Mouse (Mus musculus) layer of hippocampus, postnatal 36 days (tissue): ENCODE measurements around the gene Mdm2. TPM values are rescaled to one million over a fixed set of nuclear protein-coding genes. Genes with fewer than 3 reads are reported as not detected.
"Not testable (repeated sequence)": the region's sequence is repeated elsewhere in the genome, so short reads cannot be mapped to it uniquely, and the experiment has no call there.

Experiments
- DNase-seq, 2 experiments: peaks; one replicate each; pipeline ENCODE4 v3.0.0; 2022
- total RNA-seq, 2 experiments: library from RNA; stranded (reverse); gene quantifications; 2 replicates each; pipeline ENCODE4 v1.2.3; 2021

Mdm2 gene
- total RNA-seq, 2 experiments from 2014 or later = 59.2 to 71.3 TPM

DNA sequence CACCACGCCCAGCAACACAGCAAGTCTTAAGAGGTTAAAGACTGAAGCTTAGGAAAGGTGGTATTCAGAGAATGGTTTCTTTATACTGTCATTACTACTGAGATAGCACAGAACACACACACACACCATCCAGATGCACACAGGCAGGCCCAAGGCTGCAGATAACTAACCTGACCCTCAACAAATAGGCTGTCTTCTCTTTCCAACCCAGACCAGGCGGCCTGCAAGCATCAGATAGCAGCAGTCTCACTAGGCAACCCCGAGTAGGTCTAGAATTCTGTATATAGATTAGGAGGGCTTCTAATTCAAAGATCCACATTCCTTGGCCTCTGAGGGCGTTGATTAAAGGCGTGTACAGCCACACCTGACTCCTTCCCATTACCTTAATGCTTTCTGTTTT is 21.6 kb upstream of the Mdm2 start:
- no peak for DNase-seq

DNA sequence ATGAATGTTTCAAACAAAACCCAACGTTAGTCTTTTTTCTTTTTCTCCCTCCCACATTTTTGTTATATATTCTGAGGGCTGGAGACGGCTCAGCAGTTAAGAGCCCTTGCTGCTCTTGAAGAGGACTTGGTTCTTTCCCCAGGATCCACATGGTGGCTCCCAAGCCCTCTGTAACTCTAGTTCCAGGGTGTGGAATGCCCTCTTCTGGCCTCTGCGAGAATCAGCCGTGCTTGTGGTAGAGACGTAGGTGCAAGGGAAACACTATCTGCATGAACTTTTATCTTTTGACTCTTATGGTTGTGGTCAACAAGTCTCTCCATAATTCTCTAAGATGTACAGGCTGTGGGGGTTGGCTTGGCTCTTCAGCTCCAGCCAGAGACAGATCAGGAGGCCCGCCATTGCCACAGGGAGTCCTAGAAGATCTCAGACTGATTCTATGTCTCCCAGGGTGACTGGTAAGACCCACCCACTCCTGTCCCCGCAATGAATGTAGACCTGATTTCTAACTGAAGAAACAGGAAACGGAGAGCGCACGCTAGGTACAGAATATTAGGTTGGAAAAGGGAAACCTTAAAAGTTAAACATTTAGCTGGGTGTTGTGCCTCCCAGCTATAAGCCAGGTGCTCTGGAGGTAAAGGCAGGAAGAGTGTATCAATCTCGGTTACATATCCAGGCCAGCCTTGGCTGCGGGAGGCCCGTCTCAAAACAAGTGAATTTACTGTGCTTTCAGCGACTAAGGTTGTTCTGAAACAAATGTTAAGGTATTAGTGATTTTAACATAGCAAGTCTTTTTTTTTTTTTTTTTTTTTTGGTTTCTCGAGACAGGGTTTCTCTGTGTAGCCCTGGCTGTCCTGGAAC is 20.9 kb upstream of the Mdm2 start:
- DNase-seq = peak; percentile 36 to 39

DNA sequence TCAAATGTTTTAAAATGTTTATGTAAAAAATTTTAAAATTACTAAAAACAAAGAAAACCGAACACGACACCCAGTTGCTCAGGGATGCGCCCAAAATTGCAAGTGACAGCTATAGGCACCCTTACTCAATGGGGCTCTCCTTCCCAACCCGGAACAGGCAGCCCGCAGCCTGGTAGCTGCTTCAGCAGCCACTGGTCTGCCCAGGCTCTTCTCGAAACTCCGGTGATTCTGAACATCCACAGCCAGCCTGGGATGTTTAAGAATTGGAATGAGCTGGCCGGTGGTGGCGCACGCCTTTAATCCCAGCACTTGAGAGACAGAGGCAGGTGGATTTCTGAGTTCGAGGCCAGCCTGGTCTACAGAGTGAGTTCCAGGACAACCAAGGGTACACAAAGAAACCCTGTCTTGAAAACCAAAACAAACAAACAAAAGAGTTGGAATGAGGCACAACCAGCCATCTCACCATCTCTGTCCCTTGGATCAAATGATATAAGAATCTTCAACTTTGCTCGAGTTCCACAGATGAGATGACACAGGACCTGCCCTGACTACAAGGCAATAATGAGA is 20.2 kb upstream of the Mdm2 start:
- DNase-seq = no peak

DNA sequence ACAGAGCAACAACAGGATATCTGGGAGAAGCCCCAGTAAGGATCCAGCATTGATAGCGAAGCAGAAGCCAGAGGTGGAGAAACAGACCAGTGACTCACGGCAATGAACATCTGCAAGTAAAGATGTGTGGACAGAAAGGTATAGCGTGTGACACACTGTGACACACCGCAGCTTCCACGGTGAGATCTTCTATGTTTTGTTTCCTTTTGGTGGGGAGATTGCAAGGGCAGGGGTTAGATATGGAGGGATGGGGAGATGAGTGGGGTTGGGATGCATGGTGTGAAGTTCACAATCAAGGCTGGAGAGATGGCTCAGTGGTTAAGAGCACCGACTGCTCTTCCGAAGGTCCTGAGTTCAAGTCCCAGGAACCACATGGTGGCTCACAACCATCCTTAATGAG is 19.6 kb upstream of the Mdm2 start:
- DNase-seq = no peak

DNA sequence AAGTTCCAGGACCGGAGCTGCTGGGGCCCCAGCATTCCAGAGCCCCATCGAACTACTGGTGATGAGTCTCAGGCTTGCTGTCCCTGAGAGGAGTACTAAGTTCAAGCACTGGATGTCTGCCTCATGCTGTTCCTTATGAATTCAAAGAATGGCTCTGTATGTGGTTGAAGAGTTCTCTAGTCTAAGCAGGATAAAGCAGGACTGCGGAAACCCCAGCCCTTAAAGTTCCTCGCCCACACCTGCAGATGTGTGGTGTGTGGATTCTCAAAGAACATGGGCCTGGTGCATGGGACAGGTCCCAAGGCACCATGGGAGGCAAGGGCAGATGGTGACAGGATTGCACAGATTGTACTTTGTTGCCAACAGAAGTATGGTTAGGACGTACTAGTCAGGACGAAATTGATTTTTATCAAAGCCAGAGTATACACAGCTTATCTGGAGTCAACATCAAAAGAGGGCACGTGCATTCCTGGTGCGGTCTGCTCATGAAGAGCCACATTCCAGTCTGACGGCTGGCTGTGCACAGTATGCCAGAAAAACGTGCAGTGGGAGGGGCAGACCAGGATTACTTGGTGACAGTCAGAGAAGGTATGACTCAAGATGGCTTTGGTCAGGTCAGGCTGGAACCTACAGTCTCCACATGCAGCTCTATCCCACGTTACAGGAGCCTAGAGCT is 18.7 kb upstream of the Mdm2 start:
- no peak for DNase-seq

DNA sequence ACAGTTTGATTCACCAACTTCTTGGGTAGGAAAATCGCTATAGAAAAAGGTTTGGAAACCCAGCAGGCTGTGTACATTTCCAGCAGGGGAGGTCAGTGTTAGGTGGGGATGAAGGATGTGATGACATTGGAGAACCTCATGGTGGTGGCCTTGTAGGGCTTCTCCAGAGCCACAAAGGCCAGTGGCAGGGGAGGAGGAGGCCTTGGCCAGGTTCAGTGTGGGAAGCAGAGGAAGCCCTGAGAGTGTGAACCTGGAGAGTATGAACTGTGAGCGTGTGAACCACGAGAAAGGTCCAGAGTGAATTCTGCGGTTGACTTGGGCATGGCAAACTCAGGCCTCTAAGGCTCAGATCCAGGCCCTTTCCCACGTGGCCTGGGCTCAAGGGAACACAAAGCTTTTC is 18.0 kb upstream of the Mdm2 start:
- no peak for DNase-seq

DNA sequence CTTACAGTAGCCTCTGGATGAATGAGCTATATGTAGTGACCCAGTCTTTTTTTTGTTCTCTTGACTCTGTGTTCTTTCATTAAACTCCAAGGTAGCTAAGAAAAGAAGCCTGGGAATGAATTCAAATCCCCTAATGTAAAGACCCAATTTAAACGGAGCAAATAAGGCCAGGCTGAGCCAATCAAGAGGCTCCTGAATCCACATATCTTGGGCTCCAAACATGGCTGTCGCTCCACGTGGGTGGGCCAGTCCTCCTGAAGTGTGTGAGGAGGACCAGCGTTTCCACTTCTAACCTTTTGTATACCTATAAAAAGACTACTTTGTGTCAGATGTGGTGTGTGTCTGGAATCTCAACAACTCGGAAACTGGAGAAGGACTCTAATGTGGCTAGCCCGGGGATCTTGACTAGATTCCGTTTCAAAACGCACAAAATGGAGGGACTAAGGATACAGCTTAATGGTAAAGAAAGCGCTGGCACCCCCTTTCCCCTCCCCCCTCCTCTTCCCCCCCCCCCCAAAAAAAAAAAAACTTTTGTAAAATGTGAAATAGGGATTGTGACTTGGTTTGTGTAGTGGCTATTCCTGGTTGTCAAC is 17.1 kb upstream of the Mdm2 start:
- no peak for DNase-seq

DNA sequence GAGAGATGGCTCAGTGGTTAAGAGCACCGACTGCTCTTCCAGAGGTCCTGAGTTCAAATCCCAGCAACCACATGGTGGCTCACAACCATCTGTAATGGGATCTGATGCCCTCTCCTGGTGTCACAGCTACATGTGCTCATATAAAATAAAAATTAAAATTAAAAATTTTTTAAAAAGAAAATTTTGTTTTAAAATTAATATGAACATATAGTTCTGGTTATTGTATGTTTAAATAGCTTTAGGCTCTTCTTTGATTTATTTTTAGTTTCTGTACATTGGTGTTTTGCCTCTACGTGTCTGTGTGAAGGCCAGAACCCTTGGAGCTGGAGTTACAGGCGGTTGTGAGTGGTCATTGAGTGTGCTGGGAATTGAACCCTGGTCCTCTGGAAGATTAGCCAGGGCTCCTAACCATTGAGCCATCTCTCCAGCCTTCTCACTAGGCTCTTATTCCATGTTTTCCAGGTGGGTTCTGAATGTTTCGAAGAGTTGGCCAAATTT is 16.4 kb upstream of the Mdm2 start:
- DNase-seq = no peak

DNA sequence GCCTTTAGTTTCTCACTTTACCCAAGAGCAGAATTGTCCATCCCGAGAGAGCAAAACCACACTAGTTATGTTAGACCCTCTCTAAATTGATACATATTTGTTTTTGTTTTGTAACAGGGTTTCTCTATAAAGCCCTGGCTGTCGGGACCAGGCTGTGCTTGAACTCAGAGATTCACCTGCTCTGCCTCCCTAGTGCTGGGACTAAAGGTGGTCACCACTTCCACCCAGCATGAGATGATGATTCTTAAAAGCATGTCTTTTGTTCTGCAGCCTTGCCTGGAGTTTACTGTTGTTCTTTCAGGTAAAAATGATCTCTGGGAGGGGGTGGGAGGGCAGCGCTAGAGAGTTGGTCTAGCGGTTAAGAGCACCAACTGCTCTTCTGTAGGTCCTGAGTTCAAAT is 15.8 kb upstream of the Mdm2 start:
- no peak for DNase-seq

DNA sequence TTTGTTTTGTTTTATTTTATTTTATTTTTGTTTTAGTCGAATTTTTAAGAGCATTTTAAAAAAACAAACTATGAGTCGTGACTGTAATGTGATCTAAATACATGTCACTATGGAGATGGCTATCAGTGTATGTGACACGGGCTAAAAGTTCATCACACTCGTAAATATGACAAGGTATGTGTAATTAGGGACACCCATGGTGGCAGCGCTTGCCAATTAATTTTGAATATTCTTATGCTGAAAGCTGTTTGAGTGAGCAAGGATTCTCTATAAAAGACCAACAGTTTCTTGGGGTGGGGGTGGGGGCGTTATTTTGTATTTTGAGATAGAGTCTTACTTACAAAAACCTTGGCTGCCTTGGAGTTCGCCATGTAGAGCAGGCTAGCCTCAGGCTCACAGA is 15.1 kb upstream of the Mdm2 start:
- no peak for DNase-seq

DNA sequence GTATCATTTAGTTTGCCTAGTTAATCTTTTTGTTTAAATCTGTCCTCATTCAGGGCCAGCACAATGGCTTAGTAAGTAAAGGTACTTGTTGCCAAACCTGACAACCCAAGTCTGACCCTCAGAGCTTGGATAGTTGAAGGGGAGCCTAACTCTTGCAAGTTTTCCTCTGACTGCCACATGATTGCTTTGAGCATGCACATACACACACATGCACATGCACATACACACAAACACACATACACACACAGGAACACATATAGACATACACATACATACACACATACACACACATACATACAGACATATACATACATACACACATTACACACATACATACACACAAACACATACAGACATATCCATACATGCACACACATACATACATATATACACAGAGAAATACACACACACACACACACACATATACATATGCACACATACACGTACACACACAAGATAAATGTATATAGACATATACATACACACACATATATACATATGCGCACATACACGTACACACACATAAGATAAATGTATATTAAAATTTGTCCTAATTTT is 14.3 kb upstream of the Mdm2 start:
- no peak for DNase-seq

DNA sequence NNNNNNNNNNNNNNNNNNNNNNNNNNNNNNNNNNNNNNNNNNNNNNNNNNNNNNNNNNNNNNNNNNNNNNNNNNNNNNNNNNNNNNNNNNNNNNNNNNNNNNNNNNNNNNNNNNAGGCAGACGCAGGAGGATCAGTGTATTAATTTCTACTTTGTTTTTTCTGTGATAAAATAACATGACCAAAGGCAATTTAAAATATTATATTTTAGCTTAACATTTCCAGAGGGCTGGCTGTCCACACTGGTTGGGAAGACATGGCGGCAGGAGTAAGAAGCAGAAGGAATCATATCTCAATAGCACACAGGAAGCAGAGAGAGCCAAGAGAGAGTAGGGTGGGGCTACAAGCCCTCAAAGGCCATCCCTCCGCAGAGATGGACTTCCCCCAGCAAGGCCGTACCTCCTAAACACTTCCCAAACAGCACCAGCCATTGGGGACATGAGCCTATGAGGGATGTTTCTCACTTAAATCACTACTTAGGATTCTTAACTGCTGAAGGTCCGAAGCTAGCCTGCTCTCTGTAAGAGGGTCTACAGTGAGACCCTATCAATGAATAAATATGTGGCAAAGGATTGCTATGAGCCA is 13.7 kb upstream of the Mdm2 start:
- DNase-seq = no peak

DNA sequence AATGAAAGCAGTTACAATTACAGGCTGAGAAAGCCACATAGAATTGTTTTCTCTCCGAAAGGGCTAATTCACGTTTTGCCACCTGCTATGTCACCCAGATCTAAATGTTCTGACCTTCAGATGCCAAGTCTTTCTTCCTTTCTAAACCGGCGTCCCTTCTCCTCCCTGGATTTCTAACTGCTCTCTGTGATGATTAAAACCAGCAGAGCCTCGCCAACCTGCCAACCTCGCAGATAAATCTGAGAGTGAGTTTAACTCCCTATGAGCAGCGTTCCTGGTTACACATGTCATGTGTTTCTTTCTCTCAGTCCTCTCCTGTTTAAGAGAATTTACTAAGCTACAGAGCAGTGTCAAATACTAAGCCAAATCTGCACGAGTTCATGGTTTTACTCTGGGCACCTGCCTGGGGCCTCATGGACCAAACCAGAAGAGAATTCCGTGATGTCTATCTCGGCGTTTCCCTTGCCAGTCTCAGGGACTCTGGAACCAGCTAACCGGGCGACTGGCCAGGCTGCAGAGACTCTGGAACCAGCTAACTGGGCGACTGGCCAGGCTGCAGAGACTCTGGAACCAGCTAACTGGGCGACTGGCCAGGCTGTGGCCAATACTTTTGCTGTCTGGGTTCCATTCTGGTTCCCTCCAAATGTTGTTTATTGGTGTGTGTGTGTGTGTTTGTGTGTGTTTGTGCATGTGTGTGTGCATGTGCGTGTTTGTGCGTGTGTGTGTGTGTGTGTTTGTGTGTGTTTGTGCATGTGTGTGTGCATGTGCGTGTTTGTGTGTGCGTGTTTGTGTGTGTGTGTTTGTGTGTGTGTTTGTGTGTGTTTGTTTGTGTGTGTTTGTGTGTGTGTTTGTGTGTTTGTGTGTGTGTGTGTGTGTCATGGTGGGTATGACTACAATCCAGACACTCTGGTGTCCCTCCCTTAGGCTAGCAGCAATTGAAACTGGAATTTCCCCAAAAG is 7.9 kb upstream of the Mdm2 start:
- peak in 1 of 2 experiments; percentile 30 for DNase-seq

DNA sequence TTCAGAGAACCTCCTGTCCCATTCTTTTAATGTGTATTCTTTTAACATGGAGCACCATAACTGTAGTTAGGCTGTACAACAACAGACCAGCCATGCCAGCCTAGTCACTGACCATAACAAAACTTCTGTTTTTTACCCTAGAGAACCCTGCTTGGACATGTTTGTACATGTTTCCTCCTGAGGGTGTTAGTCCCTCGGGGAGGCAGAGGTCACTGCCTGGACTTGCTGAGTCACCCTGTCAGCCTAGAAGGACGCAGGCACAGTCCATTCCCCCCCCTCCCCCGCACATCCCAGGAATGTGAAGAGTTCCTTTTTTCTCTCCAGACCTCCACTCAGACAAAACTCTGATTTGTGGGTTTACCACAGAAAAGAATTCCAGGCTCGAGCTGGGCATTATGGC is 7.0 kb upstream of the Mdm2 start:
- DNase-seq = no peak

DNA sequence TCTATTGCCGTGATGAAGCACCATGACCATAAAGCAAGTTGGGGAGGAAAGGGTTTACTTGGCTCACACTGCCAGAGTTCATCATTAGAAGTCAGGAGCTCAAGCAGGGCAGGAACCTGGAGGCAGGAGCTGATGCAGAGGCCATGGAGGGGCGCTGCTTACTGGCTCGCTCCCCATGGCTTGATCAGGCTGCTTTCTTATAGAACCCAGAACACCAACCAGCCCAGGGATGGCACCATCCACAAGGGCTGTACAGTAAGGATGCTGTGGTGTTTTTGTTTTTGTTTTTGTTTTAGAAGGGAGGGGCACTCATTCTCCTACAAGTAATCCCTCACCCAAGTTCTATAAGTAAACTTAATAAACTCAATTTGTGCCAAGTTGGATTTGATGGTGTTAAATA is 6.1 kb upstream of the Mdm2 start:
- no peak for DNase-seq

DNA sequence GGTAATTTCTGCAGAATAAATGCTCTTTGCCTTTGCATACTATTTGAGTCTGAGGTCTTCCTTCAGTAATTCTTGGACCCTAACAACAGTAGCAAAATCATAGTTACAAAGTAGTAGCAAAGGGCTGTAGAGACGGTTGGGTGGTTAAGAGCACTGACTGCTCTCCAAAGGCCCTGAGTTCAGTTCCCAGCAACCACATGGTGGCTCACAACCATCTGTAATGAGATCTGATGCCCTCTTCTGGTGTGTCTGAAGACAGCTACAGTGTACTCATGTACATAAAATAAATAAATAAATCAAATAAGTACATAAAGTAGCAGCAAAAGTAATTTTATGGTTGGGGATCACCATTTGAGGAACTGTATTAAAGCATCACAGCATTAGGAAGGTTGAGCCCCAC is 5.1 kb upstream of the Mdm2 start:
- not testable (repeated sequence) for DNase-seq

DNA sequence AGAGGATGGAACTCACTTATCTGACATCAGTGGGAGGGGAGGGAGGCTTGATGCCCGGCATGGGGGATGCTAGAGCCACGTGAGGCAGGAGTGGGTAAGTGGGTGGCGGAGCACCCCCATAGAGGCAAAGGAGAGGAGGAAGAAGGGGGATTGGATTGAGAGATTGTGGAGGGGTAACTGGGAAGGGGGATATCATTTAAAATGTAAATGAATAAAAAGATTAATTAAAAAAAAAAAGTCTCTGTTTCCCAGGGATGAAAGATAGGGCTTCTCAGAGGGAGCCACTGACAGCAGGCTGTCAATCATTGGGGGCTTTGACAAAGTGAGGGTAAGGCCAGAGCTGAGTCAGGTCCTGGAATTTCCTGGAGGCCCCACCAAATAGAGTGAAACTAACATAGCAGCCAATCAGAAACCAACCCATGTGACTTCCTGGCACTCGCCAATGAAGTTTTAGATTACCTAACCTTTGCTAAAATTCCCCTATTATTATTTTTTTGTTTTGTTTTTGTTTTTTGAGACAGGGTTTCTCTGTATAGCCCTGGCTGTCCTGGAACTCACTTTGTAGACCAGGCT is 4.5 kb upstream of the Mdm2 start:
- no peak for DNase-seq

DNA sequence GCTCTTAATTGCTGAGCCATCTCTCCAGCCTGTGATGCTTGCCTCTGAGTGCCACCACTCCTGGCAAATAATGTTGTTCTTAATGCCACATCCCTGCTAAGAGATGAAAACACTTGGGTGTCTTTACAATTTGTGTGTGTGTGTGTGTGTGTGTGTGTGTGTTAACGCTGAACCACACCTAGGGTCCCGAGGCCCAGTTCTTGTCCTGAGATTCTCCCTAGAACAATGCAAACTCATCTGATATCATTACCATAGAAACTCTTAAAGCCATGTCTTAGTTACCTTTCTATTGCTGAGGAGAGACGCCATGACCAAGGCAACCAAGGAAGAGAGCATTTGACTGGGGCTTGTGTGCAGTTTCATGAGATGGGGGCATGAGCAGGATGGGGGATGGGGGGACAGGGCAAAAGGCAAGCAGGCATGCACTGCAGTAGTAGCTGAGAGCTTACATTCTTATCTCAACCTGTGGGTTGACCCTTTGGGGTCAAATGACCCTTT is 3.5 kb upstream of the Mdm2 start:
- no peak for DNase-seq

DNA sequence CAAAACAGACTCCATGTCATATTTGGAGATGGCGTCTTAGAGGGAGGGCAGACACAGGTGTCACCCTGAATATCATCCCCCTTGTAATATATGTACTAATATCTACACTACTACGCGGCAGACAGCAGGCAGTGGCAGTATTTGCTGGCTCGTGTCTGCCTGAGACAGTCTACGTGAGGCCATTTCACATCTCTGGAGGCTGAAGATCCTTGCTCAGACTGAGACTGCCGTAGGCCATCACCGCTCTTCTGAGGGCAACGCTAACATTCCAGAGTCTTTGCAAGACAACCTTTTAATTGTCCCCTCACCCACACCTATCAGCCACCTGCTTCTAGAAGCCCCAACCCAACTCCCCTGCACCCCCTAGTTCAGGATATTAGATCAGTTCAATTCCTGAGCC is 2.9 kb upstream of the Mdm2 start:
- DNase-seq = no peak

DNA sequence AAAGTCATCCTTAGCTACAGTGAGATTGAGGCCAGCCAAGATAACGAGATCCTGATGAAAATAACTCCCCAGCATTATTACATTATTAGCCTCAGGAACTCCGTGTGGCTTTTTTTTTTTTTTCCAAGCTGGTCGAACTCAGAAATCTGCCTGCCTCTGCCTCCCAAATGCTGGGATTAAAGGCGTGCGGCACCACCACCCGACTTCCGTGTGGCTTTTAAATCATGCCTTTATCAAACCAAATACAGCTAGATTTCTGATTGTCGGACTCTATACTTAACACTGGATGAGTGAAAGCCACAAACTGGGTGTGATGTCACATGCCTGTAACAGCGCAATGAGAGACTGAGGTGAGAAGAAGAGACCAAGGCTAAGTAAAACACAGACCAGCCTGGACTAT is 2.3 kb upstream of the Mdm2 start:
- DNase-seq = no peak
